Mouse (Mus musculus) heart, adult 18-20 months (tissue): ENCODE results near the gene Parp6. TPM values are rescaled to one million over a fixed set of nuclear protein-coding genes. Genes with fewer than 3 reads are reported as not detected.

ENCODE experiments used
- DNase-seq, 2 experiments: peaks; one replicate each; pipeline ENCODE4 v3.0.0; 2021 to 2022; ENCODE audit warnings: mixed read lengths in 1 of 2
- long read RNA-seq, 2 experiments: library from polyadenylated mRNA; stranded (forward); transcript quantifications; one replicate each; pipeline ENCODE4 v2.0.0; 2021
- total RNA-seq, 2 experiments: library from RNA; stranded (reverse); gene quantifications; 2 replicates each; pipeline ENCODE4 v1.2.3; 2021

Gene Parp6
- 10 to 100 TPM; 17.0 to 17.6 TPM for total RNA-seq
- long read RNA-seq, experiment 1, partial matches to known transcripts, result 3 of 18 reads
- long read RNA-seq, experiment 1, other reads (novel, unspliced or antisense), result 14 of 18 reads
- long read RNA-seq, experiment 2, partial matches to known transcripts, result 1 of 12 reads
- long read RNA-seq, experiment 2, other reads (novel, unspliced or antisense), result 6 of 12 reads

- DNase-seq, result peak; percentile 99 to 100
Measured at GRCm38 (mm10) chr9:59616622-59617306, at the start of gene Parp6. Parp6 (plus strand) TSS chr9:59617284.

GRCm38 (mm10) chr9:59571852-59572251 lies 45.2 kb upstream of the Parp6 start:
- no peak for DNase-seq

GRCm38 (mm10) chr9:59577401-59577800 lies 39.7 kb upstream of the Parp6 start:
- no peak for DNase-seq

- DNase-seq, result peak; percentile 64 to 73
Measured at GRCm38 (mm10) chr9:59577844-59578504, 39.1 kb upstream of the Parp6 start, which contains the start of gene Celf6. Celf6 (plus strand) TSS chr9:59577917.

GRCm38 (mm10) chr9:59578505-59578867 lies 38.6 kb upstream of the Parp6 start:
- no peak for DNase-seq

GRCm38 (mm10) chr9:59584871-59585308 lies 32.2 kb upstream of the Parp6 start:
- peak; percentile 79 for DNase-seq

- DNase-seq, result no peak
Measured at GRCm38 (mm10) chr9:59588252-59588651, 28.8 kb upstream of the Parp6 start.

GRCm38 (mm10) chr9:59588710-59589671 lies 28.1 kb upstream of the Parp6 start:
- no peak for DNase-seq

GRCm38 (mm10) chr9:59589703-59590439 lies 27.2 kb upstream of the Parp6 start:
- DNase-seq, result no peak

- DNase-seq, result no peak
Measured at GRCm38 (mm10) chr9:59601661-59602060, 15.4 kb upstream of the Parp6 start.

GRCm38 (mm10) chr9:59605967-59606366 lies 11.1 kb upstream of the Parp6 start:
- no peak for DNase-seq

GRCm38 (mm10) chr9:59610950-59611349 lies 6.1 kb upstream of the Parp6 start:
- DNase-seq, result no peak

GRCm38 (mm10) chr9:59615797-59616196 lies 1.3 kb upstream of the Parp6 start:
- DNase-seq, result no peak

GRCm38 (mm10) chr9:59617307-59617973 lies 356 bp downstream of the Parp6 start:
- DNase-seq, result no peak

GRCm38 (mm10) chr9:59638372-59638771 lies 21.3 kb downstream of the Parp6 start:
- DNase-seq, result no peak

GRCm38 (mm10) chr9:59639936-59640335 lies 22.9 kb downstream of the Parp6 start:
- no peak for DNase-seq

- no peak for DNase-seq
Measured at GRCm38 (mm10) chr9:59641320-59641719, 24.2 kb downstream of the Parp6 start.

GRCm38 (mm10) chr9:59649911-59650310 lies 32.8 kb downstream of the Parp6 start:
- no peak for DNase-seq

- DNase-seq, result peak in 1 of 2 experiments; percentile 37
Measured at GRCm38 (mm10) chr9:59653371-59653770, 36.3 kb downstream of the Parp6 start.

GRCm38 (mm10) chr9:59654450-59654983 lies 37.4 kb downstream of the Parp6 start:
- DNase-seq, result no peak
